Mouse (Mus musculus) myocyte (in vitro differentiated cells): ENCODE results near the gene Olfr171. TPM values are rescaled to one million over a fixed set of nuclear protein-coding genes. Genes with fewer than 3 reads are reported as not detected.
"Not testable (repeated sequence)": the region's sequence is repeated elsewhere in the genome, so short reads cannot be mapped to it uniquely, and the experiment has no call there.

ENCODE experiments used
- H3K27me3 ChIP-seq: one replicate; pipeline ENCODE4 v1.6.1; 2011; ENCODE audit not compliant: control insufficient read depth, insufficient read depth, insufficient read length
- H3K36me3 ChIP-seq: one replicate; pipeline ENCODE4 v1.6.1; 2011; ENCODE audit not compliant: control insufficient read depth, insufficient read depth
- H3K4me2 ChIP-seq: one replicate; pipeline ENCODE4 v1.6.1; 2011; ENCODE audit warnings: low read depth, control low read depth
- H3K4me3 ChIP-seq: one replicate; pipeline ENCODE4 v1.5.1; 2011; ENCODE audit warnings: mild to moderate bottlenecking, control low read depth, moderate library complexity
- H3K79me2 ChIP-seq: one replicate; pipeline ENCODE4 v1.6.1; 2011; ENCODE audit not compliant: control insufficient read depth, insufficient read depth
- H3ac ChIP-seq: one replicate; pipeline ENCODE4 v1.6.1; 2011; ENCODE audit not compliant: control insufficient read depth, insufficient read length
- CEBPB ChIP-seq: IDR thresholded peaks from 2 replicates; pipeline ENCODE4 v1.6.1; 2011; ENCODE audit warnings: mild to moderate bottlenecking, moderate library complexity; ENCODE audit not compliant: poor library complexity, insufficient read depth, severe bottlenecking
- E2F4 ChIP-seq: IDR thresholded peaks from one replicate; pipeline ENCODE4 v1.6.1; 2011; ENCODE audit warnings: mild to moderate bottlenecking, control low read depth, moderate library complexity; ENCODE audit not compliant: insufficient read depth
- MAX ChIP-seq: IDR thresholded peaks from one replicate; pipeline ENCODE4 v1.6.1; 2011; ENCODE audit warnings: low read depth, mild to moderate bottlenecking, control low read depth
- MYOD1 ChIP-seq, 3 experiments: IDR thresholded peaks; one replicate each; pipeline ENCODE4 v1.6.1; 2011; ENCODE audit warnings: control low read depth in 2 of 3, low read depth in 2 of 3, mild to moderate bottlenecking in 2 of 3, moderate library complexity in 1 of 3; ENCODE audit not compliant: insufficient read length in 2 of 3, control insufficient read depth in 1 of 3
- MYOG ChIP-seq, 3 experiments: IDR thresholded peaks; one replicate each; pipeline ENCODE4 v1.6.1; 2011; ENCODE audit warnings: control low read depth in 2 of 3, low read depth in 2 of 3, mild to moderate bottlenecking in 2 of 3; ENCODE audit not compliant: insufficient read length in 2 of 3, control insufficient read depth in 1 of 3, insufficient read depth in 1 of 3
- POLR2A ChIP-seq: IDR thresholded peaks from one replicate; pipeline ENCODE4 v1.6.1; 2011; ENCODE audit warnings: low read depth, mild to moderate bottlenecking, control low read depth, moderate library complexity; ENCODE audit not compliant: insufficient read length
- POLR2AphosphoS2 ChIP-seq: IDR thresholded peaks from one replicate; pipeline ENCODE4 v1.6.1; 2011; ENCODE audit warnings: low read depth, control low read depth; ENCODE audit not compliant: insufficient read length
- REST ChIP-seq: IDR thresholded peaks from one replicate; pipeline ENCODE4 v1.6.1; 2011; ENCODE audit warnings: mild to moderate bottlenecking, control low read depth, moderate library complexity; ENCODE audit not compliant: insufficient read depth, insufficient read length
- SRF ChIP-seq: IDR thresholded peaks from one replicate; pipeline ENCODE4 v1.6.1; 2011; ENCODE audit warnings: low read depth; ENCODE audit not compliant: control insufficient read depth, insufficient read length
- TCF12 ChIP-seq: IDR thresholded peaks from one replicate; pipeline ENCODE4 v1.6.1; 2011; ENCODE audit warnings: mild to moderate bottlenecking, control low read depth; ENCODE audit not compliant: poor library complexity, insufficient read depth, severe bottlenecking
- TCF3 ChIP-seq: IDR thresholded peaks from one replicate; pipeline ENCODE4 v1.6.1; 2011; ENCODE audit warnings: low read depth, control low read depth; ENCODE audit not compliant: insufficient read length
- USF1 ChIP-seq: IDR thresholded peaks from one replicate; pipeline ENCODE4 v1.6.1; 2011; ENCODE audit warnings: low read depth, mild to moderate bottlenecking, control low read depth, moderate library complexity
- polyA plus RNA-seq: library from polyadenylated mRNA; unstranded; fragments of >200 nt; fragmentation: generic; extraction: Trizol; gene quantifications from one replicate; pipeline ENCODE4 v1.2.1, GENCODE M21; 2012; ENCODE audit warnings: missing spikeins

The Olfr171 gene
- polyA plus RNA-seq, result not detected

DNA sequence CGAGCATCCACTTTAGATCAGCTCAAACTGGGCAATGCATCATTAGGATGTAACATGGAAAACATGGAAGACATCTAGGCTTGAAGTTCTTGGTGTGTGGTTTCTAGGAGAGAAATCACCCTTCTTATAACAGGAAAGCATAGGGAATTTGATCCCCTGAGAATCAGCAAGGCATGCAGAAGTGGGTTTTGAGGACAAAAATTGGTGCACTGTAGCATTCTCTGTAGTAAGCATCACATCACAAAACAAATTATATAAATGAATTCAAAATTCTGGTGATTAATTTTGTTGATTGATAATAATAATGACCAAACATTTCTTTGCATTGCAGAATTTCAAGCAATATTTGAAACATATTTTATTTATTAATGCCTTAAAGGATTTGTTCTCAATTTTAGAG is at the start of gene Olfr171:
Olfr171 (minus strand) TSS at position 101 of the 400 bp plus-strand sequence.
- no peaks in the 10 kb centered on the region for H3K27me3 ChIP-seq
- TF ChIP-seq MYOD1 (IDR thresholded peaks at IDR 0.05; ENCODE audit: control insufficient read depth in 1 of 3, insufficient read length in 2 of 3, low read depth in 2 of 3) (no peak), USF1 (no peak), E2F4 (no peak), POLR2AphosphoS2 (no peak), POLR2A (no peak), CEBPB (no peak), TCF12 (no peak), MYOG (IDR thresholded peaks at IDR 0.05; ENCODE audit: control insufficient read depth in 1 of 3, insufficient read depth in 1 of 3, insufficient read length in 2 of 3, low read depth in 2 of 3) (no peak)
- H3K4me2 ChIP-seq, result no peak within 1 kb of the TSS
- H3K79me2 ChIP-seq, result no peaks in the 10 kb centered on the region
- no peak within 1 kb of the TSS for H3ac ChIP-seq
- no peak within 1 kb of the TSS for H3K4me3 ChIP-seq
- H3K36me3 ChIP-seq, result no peaks in the 10 kb centered on the region

DNA sequence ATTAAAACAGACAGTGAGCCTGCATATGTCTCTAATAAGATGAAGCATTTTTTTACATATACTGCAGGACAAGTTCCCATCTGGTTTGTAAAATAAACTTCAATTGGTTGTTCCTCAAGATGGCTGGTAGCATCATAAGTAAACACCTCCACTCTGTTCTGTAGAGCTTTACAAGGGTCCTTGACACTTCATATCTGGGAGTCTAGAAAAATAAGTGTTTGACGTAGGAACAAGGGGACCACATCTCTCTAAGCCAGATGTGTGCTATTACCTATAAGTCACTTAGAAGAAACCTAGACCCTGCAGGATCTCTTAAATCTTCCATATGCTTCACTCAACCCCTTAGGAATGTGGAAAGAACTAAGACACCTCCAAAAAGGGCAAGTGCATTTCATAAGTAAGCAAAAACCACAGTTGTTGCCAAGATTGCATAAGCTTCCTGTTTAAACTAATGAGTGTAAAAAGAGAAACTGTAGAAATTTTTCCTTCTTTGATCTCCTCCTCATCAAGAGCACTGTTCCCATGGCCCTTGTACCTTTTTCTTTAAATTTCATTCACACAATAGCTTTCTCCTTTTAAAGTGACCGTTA is 41.1 kb upstream of the Olfr171 start:
- H3K79me2 ChIP-seq, result no peaks in the 10 kb centered on the region
- H3K4me3 ChIP-seq, result no peak overlapping the region
- no peaks in the 10 kb centered on the region for H3K27me3 ChIP-seq
- no peak for TF ChIP-seq POLR2A
- TF ChIP-seq MYOD1 (IDR thresholded peaks at IDR 0.05; ENCODE audit: control insufficient read depth in 1 of 3, insufficient read length in 2 of 3, low read depth in 2 of 3), result no peak
- TF ChIP-seq CEBPB, result no peak
- no peak for TF ChIP-seq SRF
- TF ChIP-seq TCF12, result no peak
- TF ChIP-seq TCF3, result no peak
- TF ChIP-seq MYOG (IDR thresholded peaks at IDR 0.05; ENCODE audit: control insufficient read depth in 1 of 3, insufficient read depth in 1 of 3, insufficient read length in 2 of 3, low read depth in 2 of 3), result no peak
- no peak for TF ChIP-seq E2F4
- TF ChIP-seq POLR2AphosphoS2, result no peak
- H3K36me3 ChIP-seq, result no peaks in the 10 kb centered on the region
- no peak overlapping the region for H3ac ChIP-seq
- H3K4me2 ChIP-seq, result no peak overlapping the region

DNA sequence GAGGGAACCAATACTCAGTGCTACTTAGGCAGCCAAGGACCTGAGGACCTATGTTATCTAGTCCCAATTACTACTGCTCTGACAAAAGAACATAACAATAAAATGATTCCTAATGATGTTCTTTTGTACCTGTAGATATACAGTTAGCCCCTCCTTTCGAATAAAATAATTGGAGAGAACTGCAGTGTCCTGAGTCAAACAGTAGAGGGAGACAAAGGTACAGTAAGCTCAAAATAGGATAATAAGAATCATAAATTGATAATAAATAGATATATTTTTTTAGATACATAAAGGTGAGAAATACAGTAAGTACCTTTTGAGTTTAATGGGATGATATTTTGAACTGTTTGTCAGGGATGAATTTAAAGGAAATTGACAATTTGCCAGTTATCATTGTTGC is 36.6 kb upstream of the Olfr171 start:
- Histone ChIP-seq H3K79me2 (no peaks in the 10 kb centered on the region), H3K27me3 (no peaks in the 10 kb centered on the region), H3K4me3 (no peak overlapping the region), H3ac (no peak overlapping the region), H3K36me3 (no peaks in the 10 kb centered on the region), H3K4me2 (no peak overlapping the region)
- TF ChIP-seq USF1, result no peak

DNA sequence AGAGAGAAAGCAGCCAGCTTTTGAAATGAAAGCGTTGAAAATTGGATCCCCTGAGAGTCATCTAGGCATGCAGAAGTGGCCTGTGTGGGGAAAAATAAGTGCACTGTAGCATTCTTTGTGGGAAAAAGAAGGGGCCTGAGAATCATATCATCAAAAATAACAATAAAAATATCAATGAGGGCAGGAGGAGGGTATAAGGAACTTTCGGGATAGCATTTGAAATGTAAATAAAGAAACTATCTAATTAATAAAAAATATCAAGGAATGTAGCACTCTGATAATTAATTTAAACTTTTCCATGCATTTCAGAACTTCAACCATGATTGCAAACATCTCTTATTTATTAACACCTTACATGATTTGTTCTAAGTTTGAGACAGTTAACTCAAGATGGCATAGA is 17.9 kb downstream of the Olfr171 start, which contains the start of gene Olfr170:
Olfr170 (minus strand) TSS at position 101 of the 400 bp plus-strand sequence.
- not testable (repeated sequence) for H3ac ChIP-seq, H3K4me3 ChIP-seq, H3K79me2 ChIP-seq, H3K36me3 ChIP-seq, H3K4me2 ChIP-seq, H3K27me3 ChIP-seq

DNA sequence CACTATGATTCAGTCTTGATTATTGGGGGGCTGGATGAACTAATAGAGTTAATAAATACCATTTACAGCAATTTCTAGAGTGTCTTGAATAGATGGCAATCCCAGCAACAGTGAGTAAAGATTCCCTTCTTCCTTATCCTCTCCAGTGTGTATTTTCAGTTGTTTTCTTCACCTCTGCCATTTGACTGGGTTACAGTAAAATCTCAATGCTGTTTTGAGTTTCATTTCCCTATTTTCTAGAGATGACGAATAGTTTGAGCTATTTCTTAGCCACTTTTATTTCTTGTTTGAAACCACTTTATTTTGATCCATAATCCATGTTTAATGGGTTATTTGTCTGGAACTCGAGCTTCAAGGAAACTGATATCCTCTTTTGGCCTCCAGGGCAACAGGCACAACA is 26.6 kb downstream of the Olfr171 start:
- Histone ChIP-seq H3K27me3 (no peaks in the 10 kb centered on the region), H3K79me2 (no peaks in the 10 kb centered on the region), H3K36me3 (no peaks in the 10 kb centered on the region), H3K4me3 (no peak overlapping the region), H3ac (no peak overlapping the region), H3K4me2 (no peak overlapping the region)
- TF ChIP-seq MYOG (IDR thresholded peaks at IDR 0.05; ENCODE audit: control insufficient read depth in 1 of 3, insufficient read depth in 1 of 3, insufficient read length in 2 of 3, low read depth in 2 of 3) (no peak), SRF (no peak), POLR2A (no peak), E2F4 (no peak), CEBPB (no peak), USF1 (no peak), REST (no peak), TCF12 (no peak), TCF3 (no peak), POLR2AphosphoS2 (no peak), MYOD1 (IDR thresholded peaks at IDR 0.05; ENCODE audit: control insufficient read depth in 1 of 3, insufficient read length in 2 of 3, low read depth in 2 of 3) (no peak), MAX (no peak)

Other genes with a start within 250 kb of the Olfr171 start
- not detected for gene Olfr165, start 206.8 kb downstream of the Olfr171 start, polyA plus RNA-seq
- not detected for gene Olfr166, start 146.2 kb downstream of the Olfr171 start, polyA plus RNA-seq
- not detected for gene Olfr167, start 107.7 kb downstream of the Olfr171 start, polyA plus RNA-seq
- not detected for gene Olfr168, start 94.4 kb downstream of the Olfr171 start, polyA plus RNA-seq
- not detected for gene Olfr169, start 58.1 kb downstream of the Olfr171 start, polyA plus RNA-seq
- not detected for gene Olfr170, start 18.0 kb downstream of the Olfr171 start, polyA plus RNA-seq
- gene Lamp3, start 76.5 kb upstream of the Olfr171 start, polyA plus RNA-seq, result not detected
- gene B3gnt5, start 130.3 kb upstream of the Olfr171 start, polyA plus RNA-seq, result 0.40 TPM